Mouse (Mus musculus) kidney, postnatal 0 days (tissue): ENCODE data around the gene Olfr222. TPM values are rescaled to one million over a fixed set of nuclear protein-coding genes. Genes with fewer than 3 reads are reported as not detected.
A peak's percentile ranks its signal among the peaks of the same experiment; 100 is the strongest.

Source experiments
- ATAC-seq: fragments of 200-750 bp; cut with Nextera tagmentation; replicated peaks from 2 replicates; pipeline ENCODE4 v1.8.0; 2017; ENCODE audit warnings: low read depth, moderate number of reproducible peaks, moderate TSS enrichment, moderate library complexity; ENCODE audit not compliant: low FRiP score
- DNase-seq: peaks from one replicate; pipeline ENCODE4 v3.0.0-alpha.2; 2016; ENCODE audit warnings: low spot score
- H3K27ac ChIP-seq: fragments of 300-500 bp; sonication (generic); 2 replicates; pipeline ENCODE4 v1.5.1; 2014; ENCODE audit warnings: mild to moderate bottlenecking
- H3K27me3 ChIP-seq: fragments of 300-500 bp; sonication (generic); 2 replicates; pipeline ENCODE4 v1.6.1; 2014; ENCODE audit warnings: low read length, mixed read lengths; ENCODE audit not compliant: insufficient read depth
- H3K36me3 ChIP-seq: fragments of 300-500 bp; sonication (generic); 2 replicates; pipeline ENCODE4 v1.6.1; 2014; ENCODE audit warnings: low read length, mixed read lengths; ENCODE audit not compliant: insufficient read depth
- H3K4me1 ChIP-seq: fragments of 300-500 bp; sonication (generic); replicated peaks from 2 replicates; pipeline ENCODE4 v1.6.1; 2014; ENCODE audit warnings: antibody characterized with exemption, low read length, mixed read lengths; ENCODE audit not compliant: insufficient read depth
- H3K4me2 ChIP-seq: fragments of 300-500 bp; sonication (generic); 2 replicates; pipeline ENCODE4 v1.6.1; 2014; ENCODE audit warnings: mild to moderate bottlenecking, low read length, moderate library complexity, mixed read lengths
- H3K4me3 ChIP-seq: fragments of 300-500 bp; sonication (generic); replicated peaks from 2 replicates; pipeline ENCODE4 v1.5.1; 2014; ENCODE audit warnings: low read depth, low read length
- H3K9ac ChIP-seq: fragments of 300-500 bp; sonication (generic); 2 replicates; pipeline ENCODE4 v1.6.1; 2014; ENCODE audit warnings: low read depth, low read length
- H3K9me3 ChIP-seq: fragments of 300-500 bp; sonication (generic); replicated peaks from 2 replicates; pipeline ENCODE4 v1.6.1; 2016; ENCODE audit warnings: low read length, inconsistent platforms, mixed read lengths
- CTCF ChIP-seq: IDR thresholded peaks from 2 replicates; pipeline ENCODE4 v1.5.1; 2016; ENCODE audit warnings: antibody characterized with exemption, low read depth, mild to moderate bottlenecking, moderate library complexity
- WGBS: fragments of 180-500 bp; shearing (Covaris S2); extraction: QIAGEN DNeasy Blood & Tissue Kit; methylation state at CpG from one replicate; pipeline ENCODE4 v1.1.7; 2014; 5-methylcytosine and 5-hydroxymethylcytosine counted together
- polyA plus RNA-seq: library from polyadenylated mRNA; unstranded; fragments of >200 nt; fragmentation: Nextera tagmentation; extraction: Ambion mirVana; gene quantifications from 2 replicates; pipeline ENCODE4 v1.2.1, GENCODE M21; 2015

Gene Olfr222
- polyA plus RNA-seq, 1 experiment from 2014 or later: not detected

- Histone ChIP-seq H3K36me3 (no peaks in the 10 kb centered on the region), H3K9me3 (no peaks in the 10 kb centered on the region), H3K9ac (no peak overlapping the region), H3K27ac (no peak overlapping the region), H3K4me2 (no peak overlapping the region), H3K4me1 (0 out of 2 replicates have a peak, but pooled peaks cover 3% of the 10 kb centered on the region), H3K4me3 (no peak overlapping the region), H3K27me3 (no peaks in the 10 kb centered on the region)
- WGBS: 97% methylated on average over 2 of the region's 2 CpGs
- no peak for ATAC-seq
- no peak for DNase-seq
- TF ChIP-seq CTCF: 0 out of 2 replicates have a peak, but pooled peaks have one; percentile 18
Measured at GRCm38 (mm10) chr11:59524150-59524549, 51.9 kb downstream of the Olfr222 start.

Other genes starting within 250 kb of the Olfr222 start
- gene Prss38, start 200.6 kb downstream of the Olfr222 start, polyA plus RNA-seq: not detected in 2 replicates
- gene Jmjd4, start 126.2 kb downstream of the Olfr222 start, polyA plus RNA-seq: 9.2 and 9.4 TPM in 2 replicates
- 90.6 and 98.3 TPM in 2 replicates for gene Snap47, start 125.0 kb downstream of the Olfr222 start, polyA plus RNA-seq
- 7.5 and 7.6 TPM in 2 replicates for gene Zfp867, start 103.8 kb downstream of the Olfr222 start, polyA plus RNA-seq
- gene Zkscan17, start 49.5 kb downstream of the Olfr222 start, polyA plus RNA-seq: 19.9 and 20.1 TPM in 2 replicates
- gene Nlrp3, start 34.7 kb downstream of the Olfr222 start, polyA plus RNA-seq: 0.09 and 0.10 TPM in 2 replicates
- gene Olfr223, start 17.1 kb upstream of the Olfr222 start, polyA plus RNA-seq: not detected in 2 replicates
- gene Mprip, start 85.1 kb upstream of the Olfr222 start, polyA plus RNA-seq: 67.4 and 76.8 TPM in 2 replicates
- gene Pld6, start 211.4 kb upstream of the Olfr222 start, polyA plus RNA-seq: 2.9 and 3.1 TPM in 2 replicates
- gene Flcn, start 233.8 kb upstream of the Olfr222 start, polyA plus RNA-seq: 30.6 and 31.7 TPM in 2 replicates